Mouse (Mus musculus): ENCODE results near the gene App.

Gene App

GRCm38 (mm10) chr16:85092183-85092582 is 81.4 kb downstream of the App start:
- no peak for ATAC-seq (ENCODE audit: insufficient number of reproducible peaks, low FRiP score, low TSS enrichment)

- ATAC-seq (ENCODE audit: insufficient number of reproducible peaks, low FRiP score, low TSS enrichment) = no peak
Measured at GRCm38 (mm10) chr16:85090992-85091391, 82.6 kb downstream of the App start.

DNA sequence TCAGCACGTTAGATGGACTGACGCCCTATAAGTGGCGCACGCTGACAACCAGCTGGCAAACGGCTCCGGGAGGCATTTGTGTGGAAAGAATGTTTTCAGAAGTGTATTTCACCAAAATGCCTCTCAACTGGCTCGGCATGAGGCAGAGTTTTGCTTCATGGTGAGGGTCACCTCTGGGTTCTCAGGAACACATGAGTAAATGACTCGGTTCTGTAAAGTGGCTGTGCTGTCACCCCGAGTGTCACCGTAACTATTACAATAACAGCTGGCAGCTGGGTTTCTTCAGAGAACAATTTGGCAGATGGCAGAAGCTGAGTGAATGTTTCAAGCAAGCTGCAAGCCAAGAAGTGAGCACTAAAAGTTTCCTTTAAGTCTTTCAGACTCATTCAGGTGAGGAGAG is 85.4 kb downstream of the App start:
- ATAC-seq (ENCODE audit: insufficient number of reproducible peaks, low FRiP score, low TSS enrichment) = no peak

DNA sequence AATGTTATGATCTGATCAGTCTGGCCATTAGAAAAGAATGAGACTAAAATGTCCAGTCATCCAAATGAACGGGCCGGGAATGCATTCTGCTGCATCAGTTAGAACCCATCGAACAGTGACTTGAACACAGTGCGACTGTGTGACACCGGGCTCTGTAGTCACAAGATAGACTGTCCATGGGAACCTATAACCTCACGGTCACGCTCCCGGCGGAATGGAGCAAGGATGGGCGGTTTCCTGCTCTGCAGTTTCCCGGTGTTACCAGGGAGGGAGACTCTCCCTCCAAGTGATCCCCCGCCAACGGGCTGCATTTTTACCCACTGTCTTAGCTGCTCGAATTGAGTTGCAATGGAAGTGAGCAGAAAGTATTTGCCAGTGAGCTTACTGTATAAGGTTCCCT is 87.3 kb downstream of the App start:
- ATAC-seq (ENCODE audit: insufficient number of reproducible peaks, low FRiP score, low TSS enrichment) = no peak

DNA sequence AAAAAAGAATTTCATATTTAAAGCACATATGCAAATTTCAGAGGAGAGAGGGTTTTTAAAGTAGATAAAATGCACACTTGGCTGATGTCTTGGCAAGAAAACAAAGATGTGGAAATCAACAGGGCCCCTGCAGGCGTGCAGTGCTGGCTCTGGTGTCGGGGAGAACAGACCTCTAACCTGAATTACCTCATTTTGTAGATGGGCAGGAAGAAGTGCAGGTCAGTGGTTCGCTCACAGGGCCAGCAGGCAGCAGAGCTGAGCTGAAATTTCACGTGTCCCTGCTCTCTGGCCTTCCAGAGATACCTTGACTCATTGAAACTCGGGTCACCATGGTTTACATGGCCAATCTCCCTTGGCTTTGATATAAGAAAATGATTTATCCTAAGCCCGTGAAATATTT is 87.7 kb downstream of the App start:
- ATAC-seq (ENCODE audit: insufficient number of reproducible peaks, low FRiP score, low TSS enrichment) = peak; percentile 71

DNA sequence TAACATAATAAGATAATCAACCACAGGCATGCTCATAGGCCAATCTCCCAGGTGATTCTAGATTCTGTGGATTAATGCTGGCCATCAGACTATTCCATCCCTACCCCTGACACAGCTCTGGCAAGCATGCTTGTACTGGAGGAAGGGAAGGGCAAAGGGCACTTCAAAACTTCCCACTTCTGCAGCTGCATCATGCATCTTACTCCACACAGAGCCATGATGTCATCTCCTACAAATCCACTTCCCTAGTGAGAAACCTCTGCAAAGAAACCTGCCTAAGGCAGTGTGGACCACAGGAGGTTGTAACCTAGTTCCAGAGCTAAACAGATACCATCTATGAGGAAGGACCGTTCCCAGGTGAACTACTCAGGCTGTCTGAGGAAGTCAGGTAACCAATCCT is 89.4 kb downstream of the App start:
- ATAC-seq (ENCODE audit: insufficient number of reproducible peaks, low FRiP score, low TSS enrichment) = no peak

DNA sequence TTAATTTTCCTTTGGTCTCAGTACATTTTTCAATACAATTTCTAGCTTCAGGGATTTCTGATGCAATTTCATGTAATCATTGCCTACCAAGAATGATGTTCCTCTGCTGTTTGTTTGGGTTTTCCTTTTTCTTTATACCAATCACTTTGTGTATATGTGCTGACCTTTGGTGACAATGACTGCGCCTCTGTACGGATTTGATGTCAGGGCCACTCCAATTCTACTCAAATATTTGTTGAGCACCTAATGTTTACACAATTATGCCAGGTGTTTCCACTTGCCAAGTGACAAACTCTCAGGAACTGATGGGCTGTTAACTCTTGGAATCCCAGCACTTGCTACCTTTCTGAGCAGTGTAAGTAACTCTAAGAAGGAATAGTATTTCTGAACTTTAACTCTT is 98.2 kb downstream of the App start:
- ATAC-seq (ENCODE audit: insufficient number of reproducible peaks, low FRiP score, low TSS enrichment) = no peak

DNA sequence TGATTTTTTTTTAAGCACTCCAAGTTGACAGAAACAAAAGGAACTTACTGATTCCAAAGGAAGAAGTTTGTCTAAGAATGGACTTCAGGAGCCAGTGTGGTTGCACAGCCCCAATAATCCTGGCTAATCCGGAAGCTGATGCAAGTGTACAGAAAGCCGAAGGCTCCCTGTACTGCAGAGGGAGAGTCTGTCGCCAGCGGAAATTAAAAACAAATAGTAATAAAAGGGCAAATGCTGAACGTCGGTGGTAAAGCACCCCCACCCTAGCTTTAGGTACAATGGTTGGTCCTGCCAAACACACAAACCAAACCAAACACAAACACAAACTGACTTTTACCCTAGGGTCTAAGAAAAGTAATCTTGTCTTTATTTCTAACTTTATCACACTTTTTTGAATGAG is 98.7 kb downstream of the App start:
- no peak for ATAC-seq (ENCODE audit: insufficient number of reproducible peaks, low FRiP score, low TSS enrichment)

GRCm38 (mm10) chr16:85072624-85073023 is 100.9 kb downstream of the App start:
- no peak for ATAC-seq (ENCODE audit: insufficient number of reproducible peaks, low FRiP score, low TSS enrichment)

- ATAC-seq (ENCODE audit: insufficient number of reproducible peaks, low FRiP score, low TSS enrichment) = no peak
Measured at GRCm38 (mm10) chr16:85071791-85072190, 101.8 kb downstream of the App start.

- no peak for ATAC-seq (ENCODE audit: insufficient number of reproducible peaks, low FRiP score, low TSS enrichment)
Measured at GRCm38 (mm10) chr16:85071248-85071647, 102.3 kb downstream of the App start.

DNA sequence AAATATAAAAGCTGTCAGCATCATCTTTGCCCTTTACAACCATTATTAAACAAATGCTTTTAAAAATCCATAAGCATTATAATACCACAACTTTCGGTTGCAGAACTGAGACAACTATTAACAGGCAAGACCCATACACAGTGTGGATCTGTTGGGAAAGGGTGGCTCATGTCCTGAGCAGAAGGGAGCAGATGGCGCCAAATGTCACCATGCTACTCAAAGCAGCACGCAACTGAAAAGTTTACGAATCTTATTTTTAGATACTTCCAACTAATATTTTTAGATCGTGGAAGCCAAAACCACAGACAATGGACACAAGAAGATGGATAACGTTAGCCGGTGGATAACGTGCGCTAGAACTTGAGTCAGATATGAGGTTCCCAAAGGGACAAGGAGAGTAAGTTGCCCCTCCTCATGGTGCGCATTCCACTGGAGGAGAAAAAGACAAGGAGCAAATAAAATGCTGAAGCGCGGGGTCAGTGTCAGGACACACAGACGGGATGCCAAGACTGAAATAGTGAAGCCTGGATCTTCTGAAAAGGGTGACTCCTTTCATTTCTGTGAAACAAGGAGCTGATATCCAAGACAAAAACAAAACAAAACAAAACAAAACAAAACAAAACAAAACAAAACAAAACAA is 106.2 kb downstream of the App start:
- peak; percentile 81 for ATAC-seq (ENCODE audit: insufficient number of reproducible peaks, low FRiP score, low TSS enrichment)

DNA sequence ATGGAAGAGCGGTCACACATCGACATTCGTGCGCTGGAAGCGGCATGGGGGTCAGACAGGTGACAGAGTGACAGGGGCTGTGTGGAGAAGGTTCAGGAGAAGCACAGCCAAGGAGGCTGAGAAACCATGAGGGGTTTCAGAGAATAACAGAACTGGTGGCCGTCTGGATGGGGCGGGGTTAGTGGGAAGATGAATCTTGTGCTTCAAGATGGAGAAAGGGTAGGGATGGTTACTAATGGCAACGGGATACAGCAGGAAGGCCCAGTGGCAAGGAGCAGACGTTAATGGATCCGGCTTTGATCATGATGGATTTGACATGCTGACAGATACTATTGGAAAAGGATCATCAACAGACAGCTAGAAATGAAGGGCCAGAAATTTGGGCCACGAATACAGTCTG is 107.3 kb downstream of the App start:
- ATAC-seq (ENCODE audit: insufficient number of reproducible peaks, low FRiP score, low TSS enrichment) = no peak

DNA sequence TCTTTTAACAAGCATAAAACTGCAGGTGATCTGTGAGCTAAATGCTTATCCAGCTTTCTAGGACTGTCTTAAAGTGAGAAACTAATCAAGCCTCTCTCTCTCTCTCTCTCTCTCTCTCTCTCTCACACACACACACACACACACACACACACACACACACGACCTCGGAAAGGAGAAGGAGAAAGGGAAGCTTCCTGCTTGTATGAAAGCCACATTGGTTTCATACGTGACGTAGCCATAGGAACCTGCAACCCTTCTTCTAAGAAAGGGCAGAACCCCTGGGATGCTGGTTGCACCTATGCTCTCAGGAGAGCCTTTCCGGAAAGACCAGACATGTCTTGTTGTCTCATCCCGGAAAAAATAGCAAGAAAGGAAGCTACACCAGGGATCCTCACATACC is 108.8 kb downstream of the App start:
- ATAC-seq (ENCODE audit: insufficient number of reproducible peaks, low FRiP score, low TSS enrichment) = no peak

DNA sequence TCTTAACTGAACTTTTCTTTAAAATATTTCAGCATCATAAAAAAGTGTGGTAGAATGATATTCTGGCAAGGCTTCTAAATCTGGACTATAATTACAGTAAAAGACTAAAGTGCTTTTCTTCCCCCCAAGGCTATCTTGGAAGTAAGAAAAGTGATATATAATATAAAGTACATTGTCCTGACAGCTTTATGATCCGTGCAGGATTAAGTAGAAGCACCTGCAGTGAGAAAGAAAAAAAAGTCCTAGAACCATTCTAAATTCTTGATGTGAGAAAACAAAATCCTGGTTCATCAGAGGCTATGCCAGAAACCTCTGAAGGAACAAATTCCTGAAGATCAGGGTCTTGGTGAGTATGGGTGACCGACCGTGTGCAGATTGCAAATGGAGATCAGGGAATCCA is 110.8 kb downstream of the App start:
- no peak for ATAC-seq (ENCODE audit: insufficient number of reproducible peaks, low FRiP score, low TSS enrichment)

GRCm38 (mm10) chr16:85061725-85062124 is 111.8 kb downstream of the App start:
- ATAC-seq (ENCODE audit: insufficient number of reproducible peaks, low FRiP score, low TSS enrichment) = no peak

DNA sequence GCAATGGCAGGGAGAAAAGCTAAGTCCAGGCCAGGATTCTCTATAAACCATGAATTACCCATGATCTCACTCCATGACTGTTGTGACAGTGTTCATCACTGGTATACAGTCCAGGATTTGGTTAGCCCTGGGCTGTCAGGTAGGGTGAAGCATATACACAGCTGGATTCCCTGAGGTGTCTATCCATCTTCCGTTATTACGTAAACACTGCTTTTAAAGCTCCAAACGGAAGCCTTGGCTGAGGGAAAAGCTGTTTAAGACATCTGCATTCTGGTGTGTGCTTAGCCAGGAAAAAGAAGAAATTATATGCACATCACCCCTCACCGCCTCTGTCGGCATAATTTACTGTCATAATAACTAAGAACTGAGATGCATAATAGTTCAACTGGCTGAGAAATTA is 115.4 kb downstream of the App start:
- ATAC-seq (ENCODE audit: insufficient number of reproducible peaks, low FRiP score, low TSS enrichment) = no peak

DNA sequence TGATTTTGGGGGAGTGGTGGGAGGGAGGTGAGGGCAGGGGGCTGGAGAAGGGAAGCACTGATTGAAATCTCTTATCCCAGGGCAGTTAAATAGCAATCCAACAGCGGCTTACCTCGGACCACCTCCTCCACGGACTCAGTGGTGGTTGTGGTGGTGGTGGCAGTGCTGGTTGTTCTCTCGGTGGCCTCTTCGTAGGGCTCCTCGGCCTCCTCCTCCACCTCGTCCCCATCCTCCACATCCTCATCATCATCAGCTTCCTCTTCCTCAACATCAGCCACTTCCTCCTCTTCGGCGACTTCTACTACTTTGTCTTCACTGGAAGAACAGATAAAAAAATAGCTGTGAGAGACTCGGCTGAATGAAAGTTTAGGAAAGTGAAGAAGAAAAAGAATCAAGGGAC is 117.4 kb downstream of the App start:
- ATAC-seq (ENCODE audit: insufficient number of reproducible peaks, low FRiP score, low TSS enrichment) = no peak

- ATAC-seq (ENCODE audit: insufficient number of reproducible peaks, low FRiP score, low TSS enrichment) = no peak
Measured at GRCm38 (mm10) chr16:85053996-85054395, 119.6 kb downstream of the App start.

- ATAC-seq (ENCODE audit: insufficient number of reproducible peaks, low FRiP score, low TSS enrichment) = no peak
Measured at GRCm38 (mm10) chr16:85047310-85047709, 126.3 kb downstream of the App start.

DNA sequence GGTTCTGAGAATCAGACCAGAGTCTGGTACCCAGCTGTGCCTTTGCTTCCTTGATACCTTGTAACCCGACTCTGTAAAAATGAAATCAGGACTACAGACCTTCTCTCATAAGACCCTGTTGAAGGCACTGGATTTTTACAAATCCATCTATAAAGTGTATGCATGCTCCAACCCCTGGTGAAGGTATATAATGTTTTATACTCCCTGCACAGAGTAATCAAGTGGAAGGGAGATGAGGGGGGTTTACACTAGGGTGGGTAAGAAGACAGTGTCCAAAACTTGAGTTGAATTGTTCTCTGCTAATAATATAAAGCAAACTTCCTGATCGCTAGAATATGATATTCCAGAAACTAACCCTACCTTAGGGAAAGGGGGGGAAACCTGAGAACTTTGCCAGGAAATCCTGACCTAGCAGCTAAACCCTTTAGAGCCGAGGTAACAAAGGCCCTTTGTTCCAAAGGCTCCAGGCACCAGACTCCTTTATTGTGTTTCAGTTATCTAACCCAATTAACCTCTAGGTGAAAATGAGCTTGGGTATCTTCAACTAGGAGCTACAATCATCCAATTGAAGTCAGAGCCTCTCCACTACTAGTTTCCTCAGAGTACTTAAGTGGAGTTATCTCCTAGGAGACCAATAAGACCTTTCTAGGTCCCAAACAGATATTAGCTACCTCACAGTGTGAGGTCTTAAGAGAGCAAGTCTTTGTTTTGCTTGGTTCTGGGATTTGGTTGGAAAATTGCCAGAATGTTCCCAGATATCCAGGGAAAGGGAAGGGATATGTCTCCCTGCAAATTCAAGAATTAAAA is 132.2 kb downstream of the App start:
- ATAC-seq (ENCODE audit: insufficient number of reproducible peaks, low FRiP score, low TSS enrichment) = no peak

GRCm38 (mm10) chr16:85038731-85039130 is 134.8 kb downstream of the App start:
- ATAC-seq (ENCODE audit: insufficient number of reproducible peaks, low FRiP score, low TSS enrichment) = peak; percentile 56; the same call in 1 of the 2 replicates
